Comparison of ENCODE assay signal across 9 mouse cellular contexts in genomic region chr1:151820457-151820856, GRCm38 (mm10).
DNase-seq lines count a peak whose midpoint lies in the region; ATAC-seq lines count a peak whose summit lies in the region.
"Had no signal": no experiment of that assay in that cellular context is flagged by ENCODE, and none has a peak within 500 bp of the region (broad histone marks: within the 10 kb centered on the region; RNA-seq: fewer than 3 reads in every experiment).

No protein-coding gene starts in this region.

- peak; percentile 58 for DNase-seq in neural tube, embryonic 10.5 days (ENCODE audit: extremely low spot score, low spot score)
- peak; percentile 90 for DNase-seq in adipocyte (ENCODE audit: low spot score)
- DNase-seq in embryo, embryonic 10.5 days (ENCODE audit: low spot score), result peak; percentile 93
- DNase-seq in induced T-regulatory cell, adult 2 months (ENCODE audit: low read depth), result peak; percentile 83
- DNase-seq in limb, embryonic 11.5 days (ENCODE audit: low spot score), result peak; percentile 83
- peak; percentile 70 for DNase-seq in retina, postnatal 7 days (ENCODE audit: low read depth, low spot score)
- peak; percentile 45 for DNase-seq in yolk sac, embryonic 10.5 days (ENCODE audit: low spot score)

- ATAC-seq in neural tube, embryonic 15.5 days (ENCODE audit: low FRiP score), result no peak
- ATAC-seq in limb, embryonic 11.5 days (ENCODE audit: insufficient number of reproducible peaks, low FRiP score, low TSS enrichment, low read depth), result no peak

- H3K27ac ChIP-seq in neural tube, embryonic 15.5 days (replicated peaks), result no peak overlapping the region
- H3K27ac ChIP-seq in limb, embryonic 11.5 days (replicated peaks; ENCODE audit: low read depth, low read length), result no peak overlapping the region
- H3K27ac ChIP-seq: limb, embryonic 12.5 days had no signal

- WGBS in neural tube, embryonic 15.5 days, result 33% methylated on average over 5 of the region's 5 CpGs
- WGBS in limb, embryonic 11.5 days, result 37% methylated on average over 5 of the region's 5 CpGs

- no peaks in the 10 kb centered on the region for H3K27me3 ChIP-seq in neural tube, embryonic 15.5 days (replicated peaks)
- no peaks in the 10 kb centered on the region for H3K27me3 ChIP-seq in limb, embryonic 11.5 days (ENCODE audit: control insufficient read depth, insufficient read depth, low read length)
- H3K27me3 ChIP-seq: limb, embryonic 12.5 days had no signal

- no peaks in the 10 kb centered on the region for H3K4me1 ChIP-seq in neural tube, embryonic 15.5 days
- no peaks in the 10 kb centered on the region for H3K4me1 ChIP-seq in limb, embryonic 11.5 days (ENCODE audit: control insufficient read depth, insufficient read depth, low read length)
- H3K4me1 ChIP-seq: limb, embryonic 12.5 days had no signal

- no peak overlapping the region for H3K4me2 ChIP-seq in neural tube, embryonic 15.5 days
- H3K4me2 ChIP-seq in limb, embryonic 11.5 days (ENCODE audit: low read depth, severe bottlenecking), result no peak overlapping the region
- H3K4me2 ChIP-seq: limb, embryonic 12.5 days had no signal

- H3K4me3 ChIP-seq in neural tube, embryonic 15.5 days (replicated peaks), result no peak overlapping the region
- H3K4me3 ChIP-seq in limb, embryonic 11.5 days (ENCODE audit: low read depth, low read length), result no peak overlapping the region
- H3K4me3 ChIP-seq: limb, embryonic 12.5 days had no signal

- H3K9ac ChIP-seq in neural tube, embryonic 15.5 days (replicated peaks), result no peak overlapping the region
- no peak overlapping the region for H3K9ac ChIP-seq in limb, embryonic 11.5 days (ENCODE audit: low read length)
- H3K9ac ChIP-seq: limb, embryonic 12.5 days had no signal

- peaks cover 24% of the 10 kb centered on the region for H3K36me3 ChIP-seq in neural tube, embryonic 15.5 days
- H3K36me3 ChIP-seq in limb, embryonic 11.5 days (ENCODE audit: control insufficient read depth, insufficient read depth, low read length), result peaks cover 6% of the 10 kb centered on the region; the same call in 1 of the 2 replicates

- no peaks in the 10 kb centered on the region for H3K9me3 ChIP-seq in neural tube, embryonic 15.5 days (replicated peaks)
- no peaks in the 10 kb centered on the region for H3K9me3 ChIP-seq in limb, embryonic 11.5 days (ENCODE audit: control insufficient read depth, low read length)
- H3K9me3 ChIP-seq: limb, embryonic 12.5 days had no signal
